Mouse (Mus musculus): Measurements from ENCODE around the gene Dst. TPM values are rescaled to one million over a fixed set of nuclear protein-coding genes. Genes with fewer than 3 reads are reported as not detected.
A peak's percentile ranks its signal among the peaks of the same experiment; 100 is the strongest.

Dst gene
- polyA plus RNA-seq, 1 experiment from 2014 or later, result 13.4 TPM

- H3K4me2 ChIP-seq (ENCODE audit: low read depth, low read length), result no peak overlapping the region
- no peak overlapping the region for H3K9ac ChIP-seq (ENCODE audit: low read length)
- no peak overlapping the region for H3K27ac ChIP-seq (ENCODE audit: low read length)
- 90% methylated on average over 7 of the region's 7 CpGs for WGBS
- no peak overlapping the region for H3K4me3 ChIP-seq (ENCODE audit: low read length)
- no peaks in the 10 kb centered on the region for H3K36me3 ChIP-seq (ENCODE audit: control insufficient read depth, insufficient read depth, low read length)
- no peaks in the 10 kb centered on the region for H3K9me3 ChIP-seq (ENCODE audit: control insufficient read depth, low read length)
- peaks cover 7% of the 10 kb centered on the region; the same call in 1 of the 2 replicates for H3K4me1 ChIP-seq (replicated peaks; ENCODE audit: control insufficient read depth, insufficient read depth, low read length)
- no peaks in the 10 kb centered on the region for H3K27me3 ChIP-seq (ENCODE audit: control insufficient read depth, insufficient read depth, low read depth, low read length)
- ATAC-seq (ENCODE audit: low read depth), result no peak
Observed at GRCm38 (mm10) chr1:34038571-34038970, 130.5 kb downstream of the Dst start.

DNA sequence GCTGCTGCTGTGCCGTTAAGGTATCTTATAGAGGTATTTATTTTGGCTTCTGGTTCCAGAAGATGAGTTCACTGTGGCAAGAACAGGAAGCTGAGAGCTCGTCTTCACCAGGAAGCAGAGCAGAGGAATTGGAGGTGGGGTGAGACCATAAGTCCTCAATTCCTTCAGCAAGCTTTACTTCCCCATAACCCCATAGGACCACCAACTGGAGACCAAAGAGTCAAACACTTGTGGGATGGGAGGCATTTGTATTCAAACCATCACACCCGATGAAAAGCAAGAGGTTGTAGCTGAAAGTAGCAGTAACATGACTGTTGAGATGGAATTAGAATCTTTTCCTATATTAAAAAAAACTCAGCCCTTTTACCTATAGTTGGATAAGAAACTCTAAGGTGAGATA, 132.0 kb downstream of the Dst start:
- Histone ChIP-seq H3K27ac (ENCODE audit: low read length) (no peak overlapping the region), H3K9ac (ENCODE audit: low read length) (no peak overlapping the region), H3K4me2 (ENCODE audit: low read depth, low read length) (no peak overlapping the region), H3K4me1 (replicated peaks; ENCODE audit: control insufficient read depth, insufficient read depth, low read length) (peaks cover 7% of the 10 kb centered on the region; the same call in 1 of the 2 replicates), H3K4me3 (ENCODE audit: low read length) (no peak overlapping the region), H3K27me3 (ENCODE audit: control insufficient read depth, insufficient read depth, low read depth, low read length) (no peaks in the 10 kb centered on the region), H3K36me3 (ENCODE audit: control insufficient read depth, insufficient read depth, low read length) (no peaks in the 10 kb centered on the region), H3K9me3 (ENCODE audit: control insufficient read depth, low read length) (no peaks in the 10 kb centered on the region)
- 52% methylated on average over 3 of the region's 3 CpGs for WGBS
- no peak for ATAC-seq (ENCODE audit: low read depth)

- Histone ChIP-seq H3K4me1 (replicated peaks; ENCODE audit: control insufficient read depth, insufficient read depth, low read length) (peaks cover 2% of the 10 kb centered on the region; the same call in 1 of the 2 replicates), H3K9ac (ENCODE audit: low read length) (no peak overlapping the region), H3K9me3 (ENCODE audit: control insufficient read depth, low read length) (no peaks in the 10 kb centered on the region), H3K27ac (ENCODE audit: low read length) (no peak overlapping the region), H3K27me3 (ENCODE audit: control insufficient read depth, insufficient read depth, low read depth, low read length) (no peaks in the 10 kb centered on the region), H3K36me3 (ENCODE audit: control insufficient read depth, insufficient read depth, low read length) (no peaks in the 10 kb centered on the region), H3K4me3 (ENCODE audit: low read length) (no peak overlapping the region), H3K4me2 (ENCODE audit: low read depth, low read length) (no peak overlapping the region)
- ATAC-seq (ENCODE audit: low read depth), result peak; percentile 47
- WGBS, result 29% methylated on average over 8 of the region's 8 CpGs
Observed at GRCm38 (mm10) chr1:34040901-34041721, 133.1 kb downstream of the Dst start.

- ATAC-seq (ENCODE audit: low read depth), result no peak
- no peak overlapping the region for H3K27ac ChIP-seq (ENCODE audit: low read length)
- H3K9me3 ChIP-seq (ENCODE audit: control insufficient read depth, low read length), result no peaks in the 10 kb centered on the region
- H3K4me1 ChIP-seq (replicated peaks; ENCODE audit: control insufficient read depth, insufficient read depth, low read length), result peaks cover 4% of the 10 kb centered on the region; the same call in 1 of the 2 replicates
- no peak overlapping the region for H3K4me3 ChIP-seq (ENCODE audit: low read length)
- no peak overlapping the region for H3K4me2 ChIP-seq (ENCODE audit: low read depth, low read length)
- 49% methylated on average over 3 of the region's 3 CpGs for WGBS
- H3K9ac ChIP-seq (ENCODE audit: low read length), result no peak overlapping the region
- H3K36me3 ChIP-seq (ENCODE audit: control insufficient read depth, insufficient read depth, low read length), result no peaks in the 10 kb centered on the region
- H3K27me3 ChIP-seq (ENCODE audit: control insufficient read depth, insufficient read depth, low read depth, low read length), result no peaks in the 10 kb centered on the region
Observed at GRCm38 (mm10) chr1:34042299-34042698, 134.3 kb downstream of the Dst start.

- no peak overlapping the region for H3K27ac ChIP-seq (ENCODE audit: low read length)
- no peak overlapping the region for H3K4me2 ChIP-seq (ENCODE audit: low read depth, low read length)
- H3K9ac ChIP-seq (ENCODE audit: low read length), result no peak overlapping the region
- H3K27me3 ChIP-seq (ENCODE audit: control insufficient read depth, insufficient read depth, low read depth, low read length), result no peaks in the 10 kb centered on the region
- no peak for ATAC-seq (ENCODE audit: low read depth)
- whole genome bisulfite sequencing, result 67% methylated on average over 8 of the region's 8 CpGs
- H3K4me3 ChIP-seq (ENCODE audit: low read length), result no peak overlapping the region
- peaks cover 5% of the 10 kb centered on the region; the same call in 1 of the 2 replicates for H3K4me1 ChIP-seq (replicated peaks; ENCODE audit: control insufficient read depth, insufficient read depth, low read length)
- H3K9me3 ChIP-seq (ENCODE audit: control insufficient read depth, low read length), result no peaks in the 10 kb centered on the region
- no peaks in the 10 kb centered on the region for H3K36me3 ChIP-seq (ENCODE audit: control insufficient read depth, insufficient read depth, low read length)
Observed at GRCm38 (mm10) chr1:34043327-34043726, 135.3 kb downstream of the Dst start.

DNA sequence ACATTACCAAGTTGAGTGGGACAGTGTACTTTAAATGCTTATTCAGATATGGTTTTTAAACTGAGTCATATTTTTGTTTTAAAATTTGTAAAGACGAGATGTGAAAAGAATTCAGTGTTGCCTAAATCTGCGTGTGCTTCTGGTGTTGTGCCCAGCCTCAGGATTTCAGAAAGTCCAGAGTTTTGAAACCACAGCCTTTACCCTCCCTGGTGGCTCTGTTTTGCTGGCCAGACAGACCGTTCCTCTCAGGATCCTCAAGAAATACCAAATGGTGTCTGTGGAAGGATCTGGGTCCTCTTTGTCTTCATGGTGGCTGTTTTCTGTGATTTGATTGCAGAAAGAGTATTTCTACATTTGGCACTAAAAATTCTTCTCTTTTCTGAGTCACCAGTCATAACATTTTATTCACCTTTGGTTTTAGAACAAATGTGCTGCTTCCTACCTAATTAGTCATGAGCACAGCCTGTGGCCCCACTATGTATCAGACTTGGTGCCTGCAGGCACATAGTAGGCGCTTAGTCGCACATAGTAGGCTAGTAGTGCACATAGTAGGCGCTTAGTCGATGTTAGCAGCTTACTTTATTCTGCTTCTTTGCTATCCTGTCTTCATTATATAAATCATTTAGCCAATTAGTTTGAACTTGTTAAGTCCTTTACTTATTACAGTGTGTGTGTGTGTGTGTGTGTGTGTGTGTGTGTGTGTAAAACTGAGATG, 136.0 kb downstream of the Dst start:
- Histone ChIP-seq H3K36me3 (ENCODE audit: control insufficient read depth, insufficient read depth, low read length) (no peaks in the 10 kb centered on the region), H3K9me3 (ENCODE audit: control insufficient read depth, low read length) (no peaks in the 10 kb centered on the region)
- WGBS, result 86% methylated on average over 7 of the region's 7 CpGs

DNA sequence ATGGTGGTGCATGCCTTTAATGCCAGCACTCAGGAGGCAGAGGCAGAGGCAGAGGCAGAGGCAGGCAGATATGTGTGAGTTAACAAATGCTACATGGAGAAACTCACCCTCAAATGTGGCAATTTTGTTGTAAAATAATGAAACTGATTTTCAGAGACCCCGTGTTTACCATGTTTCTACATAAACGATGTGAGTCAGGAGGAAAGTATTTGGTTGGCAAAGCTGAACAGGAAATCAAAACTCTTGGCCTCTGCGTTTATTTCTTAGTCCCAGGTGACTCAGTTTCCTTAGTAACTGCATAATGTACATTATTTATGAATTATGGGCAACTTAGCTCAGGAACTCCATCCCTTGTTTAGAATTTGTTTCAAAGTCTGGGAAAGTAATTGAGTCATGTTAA, 136.7 kb downstream of the Dst start:
- H3K27ac ChIP-seq (ENCODE audit: low read length), result no peak overlapping the region
- H3K36me3 ChIP-seq (ENCODE audit: control insufficient read depth, insufficient read depth, low read length), result no peaks in the 10 kb centered on the region
- H3K4me2 ChIP-seq (ENCODE audit: low read depth, low read length), result no peak overlapping the region
- 42% methylated on average over 3 of the region's 3 CpGs for WGBS
- no peak overlapping the region for H3K4me3 ChIP-seq (ENCODE audit: low read length)
- no peak overlapping the region for H3K9ac ChIP-seq (ENCODE audit: low read length)
- H3K27me3 ChIP-seq (ENCODE audit: control insufficient read depth, insufficient read depth, low read depth, low read length), result no peaks in the 10 kb centered on the region
- ATAC-seq (ENCODE audit: low read depth), result no peak
- no peaks in the 10 kb centered on the region for H3K9me3 ChIP-seq (ENCODE audit: control insufficient read depth, low read length)
- peaks cover 5% of the 10 kb centered on the region; the same call in 1 of the 2 replicates for H3K4me1 ChIP-seq (replicated peaks; ENCODE audit: control insufficient read depth, insufficient read depth, low read length)

More for the DNA sequence above, 136.0 kb downstream of the Dst start:
- Histone ChIP-seq H3K4me3 (ENCODE audit: low read length) (no peak overlapping the region), H3K9ac (ENCODE audit: low read length) (no peak overlapping the region), H3K4me1 (replicated peaks; ENCODE audit: control insufficient read depth, insufficient read depth, low read length) (peaks cover 5% of the 10 kb centered on the region; the same call in 1 of the 2 replicates), H3K27me3 (ENCODE audit: control insufficient read depth, insufficient read depth, low read depth, low read length) (no peaks in the 10 kb centered on the region), H3K27ac (ENCODE audit: low read length) (no peak overlapping the region), H3K4me2 (ENCODE audit: low read depth, low read length) (no peak overlapping the region)
- ATAC-seq (ENCODE audit: low read depth), result no peak

GRCm38 (mm10) chr1:34047285-34047684, 139.3 kb downstream of the Dst start:
- ATAC-seq (ENCODE audit: low read depth), result no peak
- WGBS, result 58% methylated on average over 3 of the region's 3 CpGs
- Histone ChIP-seq H3K4me3 (ENCODE audit: low read length) (no peak overlapping the region), H3K36me3 (ENCODE audit: control insufficient read depth, insufficient read depth, low read length) (no peaks in the 10 kb centered on the region), H3K4me2 (ENCODE audit: low read depth, low read length) (no peak overlapping the region), H3K4me1 (replicated peaks; ENCODE audit: control insufficient read depth, insufficient read depth, low read length) (0 out of 2 replicates have a peak, but pooled peaks cover 2% of the 10 kb centered on the region), H3K27me3 (ENCODE audit: control insufficient read depth, insufficient read depth, low read depth, low read length) (no peaks in the 10 kb centered on the region), H3K9me3 (ENCODE audit: control insufficient read depth, low read length) (no peaks in the 10 kb centered on the region), H3K27ac (ENCODE audit: low read length) (no peak overlapping the region), H3K9ac (ENCODE audit: low read length) (no peak overlapping the region)

DNA sequence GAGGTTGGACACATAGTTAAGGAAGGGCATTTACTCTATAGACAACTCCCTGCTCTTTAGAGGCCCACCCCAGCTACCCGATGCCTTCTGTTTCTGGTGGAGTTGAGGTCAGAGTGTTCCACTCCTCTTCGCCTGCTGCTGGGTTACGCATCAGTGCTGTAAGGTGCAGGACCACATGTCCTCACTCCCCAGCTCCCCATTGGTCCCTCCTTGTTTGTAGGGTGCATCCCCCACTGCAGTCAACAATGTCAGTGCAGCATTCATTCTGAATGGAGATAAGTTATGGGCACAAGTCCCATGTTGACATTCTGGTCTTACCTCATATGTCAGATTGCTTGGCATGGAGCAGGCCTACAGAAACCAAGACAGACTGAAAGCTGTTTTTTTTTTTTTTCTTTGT, 143.2 kb downstream of the Dst start:
- no peak overlapping the region for H3K9ac ChIP-seq (ENCODE audit: low read length)
- H3K4me2 ChIP-seq (ENCODE audit: low read depth, low read length), result no peak overlapping the region
- 0 out of 2 replicates have a peak, but pooled peaks cover 2% of the 10 kb centered on the region for H3K4me1 ChIP-seq (replicated peaks; ENCODE audit: control insufficient read depth, insufficient read depth, low read length)
- H3K4me3 ChIP-seq (ENCODE audit: low read length), result no peak overlapping the region
- no peak for ATAC-seq (ENCODE audit: low read depth)
- no peak overlapping the region for H3K27ac ChIP-seq (ENCODE audit: low read length)
- WGBS, result 81% methylated on average over 3 of the region's 3 CpGs
- no peaks in the 10 kb centered on the region for H3K36me3 ChIP-seq (ENCODE audit: control insufficient read depth, insufficient read depth, low read length)
- H3K27me3 ChIP-seq (ENCODE audit: control insufficient read depth, insufficient read depth, low read depth, low read length), result no peaks in the 10 kb centered on the region
- no peaks in the 10 kb centered on the region for H3K9me3 ChIP-seq (ENCODE audit: control insufficient read depth, low read length)
